Mouse (Mus musculus): ENCODE results near the gene Mpp2. TPM values are rescaled to one million over a fixed set of nuclear protein-coding genes. Genes with fewer than 3 reads are reported as not detected.
A peak's percentile ranks its signal among the peaks of the same experiment; 100 is the strongest.

Gene Mpp2
- total and polyA plus RNA-seq, 2 experiments from 2014 or later: 21.4 to 27.3 TPM

DNA sequence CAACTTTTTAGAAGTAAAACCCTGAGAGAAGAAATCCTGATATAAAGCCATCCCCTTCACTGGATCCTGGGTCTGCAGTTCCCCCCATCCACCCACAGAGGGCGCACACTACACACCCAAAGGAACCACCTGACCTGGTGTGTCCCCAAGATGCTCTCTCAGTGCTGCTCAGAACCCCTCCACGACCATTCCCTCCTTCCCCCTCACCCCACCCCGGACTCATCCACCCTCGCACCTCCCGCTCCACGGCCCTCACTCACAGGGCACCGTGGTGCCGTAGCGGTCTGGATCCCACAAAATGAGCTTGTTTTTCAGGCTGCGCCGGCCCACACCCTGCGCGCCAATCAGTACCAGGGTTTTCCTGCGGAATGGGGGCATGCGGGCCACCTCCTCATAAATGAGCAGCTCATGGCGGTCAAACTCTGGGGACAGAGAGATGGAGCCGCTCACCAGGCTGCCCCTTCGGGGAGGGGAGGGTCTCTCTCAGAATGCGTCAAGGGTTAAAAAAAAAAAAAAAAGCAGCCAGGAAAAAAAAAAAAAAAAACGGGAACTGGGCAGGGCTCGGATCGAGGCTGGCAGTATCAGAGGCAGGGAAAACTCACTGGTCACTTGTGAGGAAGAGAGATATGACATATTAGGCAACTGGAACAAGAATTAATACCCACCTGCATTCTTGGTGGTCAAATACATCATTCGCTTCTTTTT lies 26.9 kb downstream of the Mpp2 start:
- ATAC-seq: peak; percentile 87

DNA sequence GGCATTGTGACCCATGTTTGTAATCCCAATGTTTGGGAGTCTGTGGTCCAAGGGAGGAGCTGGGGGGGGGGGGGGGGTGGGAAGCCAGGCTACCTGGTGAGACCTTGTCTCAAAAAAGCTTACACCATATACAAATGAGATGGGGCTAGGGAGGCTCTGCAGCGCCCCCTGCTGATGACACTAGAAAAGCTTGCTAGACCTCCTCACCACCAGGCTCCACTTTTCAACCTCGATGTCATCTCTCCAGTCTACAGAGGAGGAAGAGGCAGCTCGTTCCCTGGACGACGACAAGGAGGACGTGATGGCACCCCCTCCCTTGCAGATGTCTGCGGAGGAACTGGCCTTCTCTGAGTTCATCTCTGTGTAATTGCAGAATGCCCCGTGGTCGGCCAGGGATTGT lies 34.5 kb downstream of the Mpp2 start:
- Histone ChIP-seq H3K9ac (no peak overlapping the region), H3K27ac (ENCODE audit: low read depth, low read length) (no peak overlapping the region), H3K4me1 (ENCODE audit: insufficient read depth) (no peaks in the 10 kb centered on the region), H3K36me3 (ENCODE audit: insufficient read depth) (peaks cover 7% of the 10 kb centered on the region), H3K27me3 (ENCODE audit: insufficient read depth, low read length) (no peaks in the 10 kb centered on the region), H3K4me3 (ENCODE audit: low read depth, low read length) (no peak overlapping the region), H3K4me2 (ENCODE audit: low read depth) (no peak overlapping the region), H3K9me3 (ENCODE audit: low read length) (no peaks in the 10 kb centered on the region)
- no peak for ATAC-seq
- WGBS: 28% methylated on average over 9 of the region's 9 CpGs
- peak; percentile 56 for DNase-seq
- TF ChIP-seq CTCF (IDR thresholded peaks at IDR 0.05; ENCODE audit: low read depth): peak; percentile 65

More for the DNA sequence above, 26.9 kb downstream of the Mpp2 start:
- Histone ChIP-seq H3K36me3 (ENCODE audit: insufficient read depth) (peaks cover 33% of the 10 kb centered on the region), H3K9ac (peak overlapping the region; percentile 60), H3K27me3 (ENCODE audit: insufficient read depth, low read length) (no peaks in the 10 kb centered on the region), H3K4me1 (ENCODE audit: insufficient read depth) (no peaks in the 10 kb centered on the region), H3K27ac (ENCODE audit: low read depth, low read length) (no peak overlapping the region), H3K4me3 (ENCODE audit: low read depth, low read length) (peak overlapping the region; percentile 43), H3K9me3 (ENCODE audit: low read length) (no peaks in the 10 kb centered on the region), H3K4me2 (ENCODE audit: low read depth) (peak overlapping the region; percentile 76)
- 4% methylated on average over 23 of the region's 23 CpGs for WGBS
- TF ChIP-seq CTCF (IDR thresholded peaks at IDR 0.05; ENCODE audit: low read depth): peak; percentile 97
- peak; percentile 92 for DNase-seq

DNA sequence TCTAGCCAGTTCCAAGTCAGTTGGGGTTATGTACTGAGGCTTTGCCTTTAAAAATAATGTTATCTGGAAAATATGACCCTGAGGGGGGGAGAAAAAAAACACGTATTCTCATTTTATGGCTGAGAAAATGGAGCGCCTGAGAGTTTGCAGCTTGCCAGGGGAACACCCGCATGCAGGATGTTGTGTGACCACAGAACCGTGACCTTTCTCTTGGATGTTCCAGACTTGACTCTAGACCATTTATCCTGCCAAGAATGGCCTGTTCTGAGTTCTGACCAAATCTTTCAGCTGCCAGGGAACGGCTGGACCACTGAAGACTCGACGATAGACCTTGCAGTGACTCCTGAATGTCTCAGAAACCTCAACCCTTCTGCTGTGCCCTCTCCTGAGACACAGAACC lies 35.1 kb downstream of the Mpp2 start:
- H3K4me1 ChIP-seq (ENCODE audit: insufficient read depth): no peaks in the 10 kb centered on the region
- no peak overlapping the region for H3K4me3 ChIP-seq (ENCODE audit: low read depth, low read length)
- WGBS: 89% methylated on average over 7 of the region's 7 CpGs
- ATAC-seq: no peak
- TF ChIP-seq CTCF (IDR thresholded peaks at IDR 0.05; ENCODE audit: low read depth): no peak
- H3K27me3 ChIP-seq (ENCODE audit: insufficient read depth, low read length): no peaks in the 10 kb centered on the region
- peaks cover 2% of the 10 kb centered on the region; the same call in 1 of the 2 replicates for H3K36me3 ChIP-seq (ENCODE audit: insufficient read depth)
- no peak overlapping the region for H3K9ac ChIP-seq
- DNase-seq: no peak
- no peak overlapping the region for H3K27ac ChIP-seq (ENCODE audit: low read depth, low read length)
- no peak overlapping the region for H3K4me2 ChIP-seq (ENCODE audit: low read depth)
- no peaks in the 10 kb centered on the region for H3K9me3 ChIP-seq (ENCODE audit: low read length)

DNA sequence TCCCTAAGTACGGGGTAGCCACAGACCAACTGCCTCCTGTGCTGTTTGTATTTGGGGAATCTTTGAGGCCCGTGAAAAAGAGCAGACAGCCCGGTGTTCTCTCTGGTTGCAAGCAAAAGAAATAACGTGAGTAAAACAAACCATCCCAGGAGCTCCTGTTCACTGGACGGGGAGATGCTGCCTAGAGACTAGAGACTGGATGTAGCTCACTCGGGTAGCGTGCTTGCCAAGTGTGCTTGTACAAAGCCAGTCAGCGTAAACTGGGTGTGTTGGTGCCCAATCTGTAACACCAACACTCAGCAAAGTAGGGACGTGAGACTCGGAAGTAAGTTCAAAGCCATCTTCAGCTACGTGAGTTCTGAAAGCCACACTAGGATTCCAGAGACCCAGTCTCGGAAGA lies 35.6 kb downstream of the Mpp2 start:
- ATAC-seq: no peak
- Histone ChIP-seq H3K27me3 (ENCODE audit: insufficient read depth, low read length) (no peaks in the 10 kb centered on the region), H3K4me3 (ENCODE audit: low read depth, low read length) (no peak overlapping the region), H3K36me3 (ENCODE audit: insufficient read depth) (no peaks in the 10 kb centered on the region), H3K4me2 (ENCODE audit: low read depth) (no peak overlapping the region), H3K4me1 (ENCODE audit: insufficient read depth) (no peaks in the 10 kb centered on the region), H3K9me3 (ENCODE audit: low read length) (no peaks in the 10 kb centered on the region), H3K27ac (ENCODE audit: low read depth, low read length) (no peak overlapping the region), H3K9ac (no peak overlapping the region)
- no peak for DNase-seq
- TF ChIP-seq CTCF (IDR thresholded peaks at IDR 0.05; ENCODE audit: low read depth): no peak
- 71% methylated on average over 12 of the region's 12 CpGs for WGBS

DNA sequence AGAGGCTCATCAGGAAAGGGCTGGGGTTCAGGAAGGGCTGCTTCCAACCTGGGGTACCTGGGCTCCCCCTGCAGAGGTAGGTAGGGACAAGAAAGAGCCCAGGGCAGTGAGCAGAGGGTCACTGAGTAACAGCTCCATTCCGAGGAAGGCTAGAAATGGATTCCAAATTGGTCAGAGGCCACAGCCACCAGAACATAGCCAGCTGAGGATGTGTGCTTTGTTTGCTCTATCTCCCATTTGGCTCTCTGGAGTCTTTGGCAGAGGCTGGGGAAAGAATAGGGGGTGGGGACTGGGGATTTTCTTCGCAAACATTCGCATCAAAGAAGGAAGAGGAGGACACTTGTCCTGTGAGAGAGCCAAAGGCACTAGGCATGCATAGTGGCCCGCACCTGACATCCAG lies 36.4 kb downstream of the Mpp2 start:
- H3K36me3 ChIP-seq (ENCODE audit: insufficient read depth): no peaks in the 10 kb centered on the region
- H3K27me3 ChIP-seq (ENCODE audit: insufficient read depth, low read length): no peaks in the 10 kb centered on the region
- no peak overlapping the region for H3K4me3 ChIP-seq (ENCODE audit: low read depth, low read length)
- no peak for TF ChIP-seq CTCF (IDR thresholded peaks at IDR 0.05; ENCODE audit: low read depth)
- no peak overlapping the region for H3K27ac ChIP-seq (ENCODE audit: low read depth, low read length)
- H3K9ac ChIP-seq: no peak overlapping the region
- ATAC-seq (no peak), DNase-seq (no peak)
- WGBS: 37% methylated on average over 4 of the region's 4 CpGs
- H3K4me1 ChIP-seq (ENCODE audit: insufficient read depth): no peaks in the 10 kb centered on the region
- no peaks in the 10 kb centered on the region for H3K9me3 ChIP-seq (ENCODE audit: low read length)
- no peak overlapping the region for H3K4me2 ChIP-seq (ENCODE audit: low read depth)

DNA sequence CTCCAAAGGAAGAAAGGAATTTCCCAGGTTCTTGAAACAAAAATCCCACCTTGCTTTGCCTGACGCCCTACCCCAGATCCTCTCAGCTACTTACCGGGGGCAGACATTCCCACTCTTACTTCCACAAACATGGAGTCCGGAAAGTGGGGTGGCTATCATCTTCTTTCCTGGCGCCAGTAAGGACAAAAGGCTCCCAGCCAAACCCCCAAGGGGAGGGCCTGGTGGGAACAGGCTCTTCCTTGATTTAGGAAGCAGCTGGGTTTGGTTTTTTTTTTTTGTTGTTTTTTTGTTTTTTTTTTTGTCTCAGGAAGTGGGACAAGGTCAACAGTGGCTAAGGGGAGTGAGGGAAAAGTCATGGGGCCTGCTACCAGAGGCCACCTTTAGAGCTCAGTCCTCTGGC lies 36.8 kb downstream of the Mpp2 start:
- Histone ChIP-seq H3K27me3 (ENCODE audit: insufficient read depth, low read length) (no peaks in the 10 kb centered on the region), H3K36me3 (ENCODE audit: insufficient read depth) (no peaks in the 10 kb centered on the region), H3K9me3 (ENCODE audit: low read length) (no peaks in the 10 kb centered on the region), H3K4me3 (ENCODE audit: low read depth, low read length) (no peak overlapping the region), H3K9ac (no peak overlapping the region), H3K27ac (ENCODE audit: low read depth, low read length) (no peak overlapping the region), H3K4me1 (ENCODE audit: insufficient read depth) (no peaks in the 10 kb centered on the region), H3K4me2 (ENCODE audit: low read depth) (no peak overlapping the region)
- WGBS: 65% methylated on average over 4 of the region's 4 CpGs
- no peak for DNase-seq
- TF ChIP-seq CTCF (IDR thresholded peaks at IDR 0.05; ENCODE audit: low read depth): no peak
- ATAC-seq: no peak

DNA sequence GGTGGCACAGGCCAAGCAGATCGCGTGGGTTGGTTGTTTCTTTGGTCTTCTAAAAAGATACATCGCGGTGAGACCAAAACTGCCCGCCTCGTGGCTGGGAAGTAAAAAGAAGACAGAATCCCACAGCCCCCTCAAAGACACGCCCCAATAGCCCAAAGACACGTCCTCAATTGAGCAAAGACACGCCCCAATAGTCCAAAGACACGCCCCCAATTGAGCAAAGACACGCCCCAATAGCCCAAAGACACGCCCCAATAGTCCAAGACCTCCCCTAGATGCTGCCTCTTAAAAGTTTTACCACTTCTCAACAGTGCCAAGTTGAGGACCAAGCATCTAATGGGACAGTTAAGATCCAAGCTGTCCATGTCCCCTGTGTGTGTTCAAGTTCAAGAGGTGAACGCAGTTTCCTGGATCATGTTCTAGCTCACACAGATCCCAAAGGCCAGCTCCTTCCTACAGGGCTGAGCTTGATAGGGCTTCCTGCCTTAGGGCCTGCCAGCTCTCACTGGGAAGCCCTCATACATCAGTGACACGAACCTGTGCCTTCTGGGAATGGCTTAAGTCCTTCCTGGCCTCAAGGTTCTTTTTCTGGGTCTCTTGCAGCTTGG lies 38.3 kb downstream of the Mpp2 start:
- no peak overlapping the region for H3K4me2 ChIP-seq (ENCODE audit: low read depth)
- 0 out of 2 replicates have a peak, but pooled peaks cover 9% of the 10 kb centered on the region for H3K9me3 ChIP-seq (ENCODE audit: low read length)
- no peak for TF ChIP-seq CTCF (IDR thresholded peaks at IDR 0.05; ENCODE audit: low read depth)
- H3K27me3 ChIP-seq (ENCODE audit: insufficient read depth, low read length): no peaks in the 10 kb centered on the region
- ATAC-seq (no peak), DNase-seq (no peak)
- no peak overlapping the region for H3K9ac ChIP-seq
- WGBS: 62% methylated on average over 14 of the region's 14 CpGs
- H3K4me1 ChIP-seq (ENCODE audit: insufficient read depth): no peaks in the 10 kb centered on the region
- no peak overlapping the region for H3K27ac ChIP-seq (ENCODE audit: low read depth, low read length)
- no peak overlapping the region for H3K4me3 ChIP-seq (ENCODE audit: low read depth, low read length)
- H3K36me3 ChIP-seq (ENCODE audit: insufficient read depth): no peaks in the 10 kb centered on the region
